Mouse (Mus musculus): Measurements from ENCODE around the gene B4galnt3. TPM values are rescaled to one million over a fixed set of nuclear protein-coding genes. Genes with fewer than 3 reads are reported as not detected.

Gene B4galnt3
- polyA plus RNA-seq, 1 experiment from 2014 or later: 0.47 TPM

DNA sequence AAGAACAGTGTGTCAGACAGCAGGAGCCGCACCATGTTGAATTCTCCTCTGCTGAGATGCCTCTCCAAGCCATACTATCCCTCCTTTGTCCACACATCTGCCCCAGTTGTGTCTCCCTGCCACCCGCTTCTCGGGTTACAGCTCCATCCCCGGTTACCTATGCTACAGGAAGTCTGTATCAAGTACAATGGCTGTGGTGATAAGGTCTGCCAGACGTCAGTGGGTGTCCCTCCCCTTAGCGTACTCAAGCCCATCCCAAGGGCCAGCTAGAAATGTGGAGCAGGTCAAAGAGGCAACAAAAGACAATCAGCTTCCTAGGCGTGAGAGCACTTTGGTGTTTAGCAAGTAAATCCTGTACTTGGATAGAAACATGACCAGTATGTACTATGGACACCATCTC, 5.8 kb downstream of the B4galnt3 start:
- no peak overlapping the region for H3K4me2 ChIP-seq (ENCODE audit: low read length)
- no peaks in the 10 kb centered on the region for H3K36me3 ChIP-seq (ENCODE audit: control insufficient read depth, insufficient read depth, low read length)
- no peak overlapping the region for H3K9ac ChIP-seq (ENCODE audit: low read length)
- H3K27me3 ChIP-seq (replicated peaks; ENCODE audit: control insufficient read depth, insufficient read depth, low read length): peaks cover 8% of the 10 kb centered on the region
- no peak for DNase-seq (ENCODE audit: low spot score)
- no peaks in the 10 kb centered on the region for H3K9me3 ChIP-seq (ENCODE audit: control insufficient read depth, low read length)
- ATAC-seq (replicated peaks; ENCODE audit: low FRiP score, low TSS enrichment, low read depth): no peak
- no peak overlapping the region for H3K27ac ChIP-seq (ENCODE audit: low read depth)
- no peaks in the 10 kb centered on the region for H3K4me1 ChIP-seq (replicated peaks; ENCODE audit: control insufficient read depth, insufficient read depth, low read length)
- 40% methylated on average over 7 of the region's 7 CpGs for WGBS
- no peak overlapping the region for H3K4me3 ChIP-seq (ENCODE audit: low read depth, low read length)

DNA sequence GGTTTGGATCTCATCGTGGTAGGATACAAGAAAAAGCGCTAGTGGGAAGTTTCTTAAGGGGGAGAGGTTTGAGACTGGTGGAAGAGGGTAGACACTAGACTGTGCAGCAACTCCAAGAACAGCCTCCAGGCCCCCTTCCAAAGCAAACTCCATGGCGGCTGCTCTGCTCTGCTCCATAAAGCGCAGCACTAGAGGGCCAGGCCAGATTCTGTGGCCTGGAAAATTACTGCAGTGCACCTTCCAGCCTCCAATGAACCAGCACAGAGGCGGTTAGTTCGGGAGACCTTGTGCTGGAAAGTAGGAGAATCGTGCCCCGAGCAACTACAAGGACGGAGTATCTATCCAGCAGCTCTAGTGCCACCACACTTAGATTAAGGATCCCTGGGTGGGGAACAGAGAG, 7.1 kb downstream of the B4galnt3 start:
- no peak for DNase-seq (ENCODE audit: low spot score)
- H3K4me2 ChIP-seq (ENCODE audit: low read length): no peak overlapping the region
- H3K27ac ChIP-seq (ENCODE audit: low read depth): no peak overlapping the region
- no peaks in the 10 kb centered on the region for H3K27me3 ChIP-seq (replicated peaks; ENCODE audit: control insufficient read depth, insufficient read depth, low read length)
- no peaks in the 10 kb centered on the region for H3K36me3 ChIP-seq (ENCODE audit: control insufficient read depth, insufficient read depth, low read length)
- H3K4me3 ChIP-seq (ENCODE audit: low read depth, low read length): no peak overlapping the region
- WGBS: 85% methylated on average over 9 of the region's 9 CpGs
- no peak overlapping the region for H3K9ac ChIP-seq (ENCODE audit: low read length)
- H3K9me3 ChIP-seq (ENCODE audit: control insufficient read depth, low read length): no peaks in the 10 kb centered on the region
- H3K4me1 ChIP-seq (replicated peaks; ENCODE audit: control insufficient read depth, insufficient read depth, low read length): no peaks in the 10 kb centered on the region
- ATAC-seq (replicated peaks; ENCODE audit: low FRiP score, low TSS enrichment, low read depth): no peak

- 81% methylated on average over 7 of the region's 7 CpGs for WGBS
- Histone ChIP-seq H3K27me3 (replicated peaks; ENCODE audit: control insufficient read depth, insufficient read depth, low read length) (no peaks in the 10 kb centered on the region), H3K9me3 (ENCODE audit: control insufficient read depth, low read length) (no peaks in the 10 kb centered on the region), H3K27ac (ENCODE audit: low read depth) (no peak overlapping the region), H3K4me2 (ENCODE audit: low read length) (no peak overlapping the region), H3K9ac (ENCODE audit: low read length) (no peak overlapping the region), H3K36me3 (ENCODE audit: control insufficient read depth, insufficient read depth, low read length) (no peaks in the 10 kb centered on the region), H3K4me1 (replicated peaks; ENCODE audit: control insufficient read depth, insufficient read depth, low read length) (no peaks in the 10 kb centered on the region), H3K4me3 (ENCODE audit: low read depth, low read length) (no peak overlapping the region)
- ATAC-seq (replicated peaks; ENCODE audit: low FRiP score, low TSS enrichment, low read depth) (no peak), DNase-seq (ENCODE audit: low spot score) (no peak)
These were observed 17.4 kb downstream of the B4galnt3 start for GRCm38 (mm10) chr6:120276874-120277449.

DNA sequence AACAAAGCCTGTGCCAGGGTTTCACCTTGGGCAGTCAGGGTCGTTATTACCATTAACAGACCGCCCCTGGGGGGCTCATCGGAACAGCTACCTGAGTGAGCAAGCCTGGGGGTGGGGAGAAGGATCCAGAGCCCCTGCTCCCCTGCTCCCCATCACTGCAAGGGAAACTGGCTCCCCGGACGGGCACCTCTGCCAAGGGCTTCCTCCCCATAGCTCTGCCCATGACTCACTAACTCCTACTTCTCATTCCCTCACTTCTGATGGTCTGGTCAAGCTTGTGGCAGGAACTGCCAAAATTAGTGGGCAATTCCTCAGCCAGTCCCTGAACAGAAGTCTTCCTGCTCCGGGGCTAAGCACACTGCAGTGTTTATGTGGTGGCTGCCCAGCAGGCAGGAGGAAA, 19.1 kb downstream of the B4galnt3 start:
- Histone ChIP-seq H3K27ac (ENCODE audit: low read depth) (no peak overlapping the region), H3K27me3 (replicated peaks; ENCODE audit: control insufficient read depth, insufficient read depth, low read length) (no peaks in the 10 kb centered on the region), H3K4me1 (replicated peaks; ENCODE audit: control insufficient read depth, insufficient read depth, low read length) (no peaks in the 10 kb centered on the region), H3K4me3 (ENCODE audit: low read depth, low read length) (no peak overlapping the region), H3K36me3 (ENCODE audit: control insufficient read depth, insufficient read depth, low read length) (no peaks in the 10 kb centered on the region), H3K4me2 (ENCODE audit: low read length) (no peak overlapping the region), H3K9ac (ENCODE audit: low read length) (no peak overlapping the region), H3K9me3 (ENCODE audit: control insufficient read depth, low read length) (no peaks in the 10 kb centered on the region)
- DNase-seq (ENCODE audit: low spot score) (no peak), ATAC-seq (replicated peaks; ENCODE audit: low FRiP score, low TSS enrichment, low read depth) (no peak)
- 56% methylated on average over 6 of the region's 6 CpGs for WGBS

DNA sequence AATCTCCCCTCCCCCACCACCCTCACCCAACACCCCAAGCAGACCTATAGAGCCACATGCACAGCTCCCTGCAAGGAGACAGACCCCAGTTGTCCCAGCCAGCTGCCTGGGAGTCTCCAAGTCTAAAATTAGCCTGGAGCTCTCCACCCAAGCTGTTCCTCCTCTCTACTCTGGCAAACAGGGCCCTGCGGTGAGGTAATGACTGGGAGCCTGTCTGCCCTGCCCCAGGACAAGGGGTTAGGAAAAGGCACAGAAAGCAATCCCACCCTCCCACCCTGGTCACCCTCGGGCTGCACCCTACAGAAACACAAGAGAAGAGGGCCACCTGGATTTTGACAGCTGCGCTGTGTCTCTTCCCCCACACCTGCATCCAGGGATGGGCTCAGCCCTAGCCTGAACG, 19.5 kb downstream of the B4galnt3 start:
- Histone ChIP-seq H3K4me3 (ENCODE audit: low read depth, low read length) (no peak overlapping the region), H3K36me3 (ENCODE audit: control insufficient read depth, insufficient read depth, low read length) (no peaks in the 10 kb centered on the region), H3K27me3 (replicated peaks; ENCODE audit: control insufficient read depth, insufficient read depth, low read length) (no peaks in the 10 kb centered on the region), H3K4me2 (ENCODE audit: low read length) (no peak overlapping the region), H3K9ac (ENCODE audit: low read length) (no peak overlapping the region), H3K4me1 (replicated peaks; ENCODE audit: control insufficient read depth, insufficient read depth, low read length) (no peaks in the 10 kb centered on the region), H3K27ac (ENCODE audit: low read depth) (no peak overlapping the region), H3K9me3 (ENCODE audit: control insufficient read depth, low read length) (no peaks in the 10 kb centered on the region)
- 50% methylated on average over 4 of the region's 4 CpGs for WGBS
- no peak for DNase-seq (ENCODE audit: low spot score)
- ATAC-seq (replicated peaks; ENCODE audit: low FRiP score, low TSS enrichment, low read depth): no peak

- WGBS: 73% methylated on average over 8 of the region's 8 CpGs
These were observed 20.2 kb downstream of the B4galnt3 start for GRCm38 (mm10) chr6:120274181-120274580.

DNA sequence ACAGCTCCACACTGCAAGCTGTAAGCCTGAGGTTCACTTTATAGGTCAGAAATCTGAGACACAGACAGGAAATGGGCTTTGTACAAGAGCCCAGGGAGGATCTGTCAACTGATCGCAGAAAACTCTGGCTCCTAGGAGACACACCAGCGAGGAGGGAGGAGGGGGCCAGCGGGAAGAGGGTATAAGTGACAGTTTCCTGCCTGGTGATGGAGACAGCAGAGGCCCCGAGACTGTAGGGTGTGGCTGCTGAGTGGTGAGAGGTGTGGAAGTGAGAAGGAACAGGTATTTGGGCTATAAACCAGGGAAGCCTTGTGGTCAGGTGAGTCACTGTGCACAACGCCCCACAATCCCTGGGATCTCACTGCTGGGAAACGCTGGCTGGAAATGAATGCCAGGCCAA, 30.2 kb downstream of the B4galnt3 start:
- Histone ChIP-seq H3K4me2 (ENCODE audit: low read length) (no peak overlapping the region), H3K27ac (ENCODE audit: low read depth) (no peak overlapping the region), H3K4me3 (ENCODE audit: low read depth, low read length) (no peak overlapping the region), H3K36me3 (ENCODE audit: control insufficient read depth, insufficient read depth, low read length) (no peaks in the 10 kb centered on the region), H3K9me3 (ENCODE audit: control insufficient read depth, low read length) (no peaks in the 10 kb centered on the region), H3K4me1 (replicated peaks; ENCODE audit: control insufficient read depth, insufficient read depth, low read length) (peaks cover 6% of the 10 kb centered on the region), H3K9ac (ENCODE audit: low read length) (no peak overlapping the region), H3K27me3 (replicated peaks; ENCODE audit: control insufficient read depth, insufficient read depth, low read length) (no peaks in the 10 kb centered on the region)
- DNase-seq (ENCODE audit: low spot score): peak; percentile 62
- ATAC-seq (replicated peaks; ENCODE audit: low FRiP score, low TSS enrichment, low read depth): peak; percentile 69; the same call in 1 of the 2 replicates
- WGBS: 27% methylated on average over 6 of the region's 6 CpGs

More at GRCm38 (mm10) chr6:120274181-120274580, 20.2 kb downstream of the B4galnt3 start:
- Histone ChIP-seq H3K4me1 (replicated peaks; ENCODE audit: control insufficient read depth, insufficient read depth, low read length) (no peaks in the 10 kb centered on the region), H3K9ac (ENCODE audit: low read length) (no peak overlapping the region), H3K27me3 (replicated peaks; ENCODE audit: control insufficient read depth, insufficient read depth, low read length) (no peaks in the 10 kb centered on the region), H3K9me3 (ENCODE audit: control insufficient read depth, low read length) (no peaks in the 10 kb centered on the region), H3K27ac (ENCODE audit: low read depth) (no peak overlapping the region), H3K36me3 (ENCODE audit: control insufficient read depth, insufficient read depth, low read length) (no peaks in the 10 kb centered on the region), H3K4me3 (ENCODE audit: low read depth, low read length) (no peak overlapping the region), H3K4me2 (ENCODE audit: low read length) (no peak overlapping the region)
- ATAC-seq (replicated peaks; ENCODE audit: low FRiP score, low TSS enrichment, low read depth) (no peak), DNase-seq (ENCODE audit: low spot score) (no peak)

- Histone ChIP-seq H3K36me3 (ENCODE audit: control insufficient read depth, insufficient read depth, low read length) (no peaks in the 10 kb centered on the region), H3K4me2 (ENCODE audit: low read length) (no peak overlapping the region), H3K9me3 (ENCODE audit: control insufficient read depth, low read length) (no peaks in the 10 kb centered on the region), H3K4me3 (ENCODE audit: low read depth, low read length) (no peak overlapping the region), H3K27ac (ENCODE audit: low read depth) (no peak overlapping the region), H3K9ac (ENCODE audit: low read length) (no peak overlapping the region), H3K27me3 (replicated peaks; ENCODE audit: control insufficient read depth, insufficient read depth, low read length) (no peaks in the 10 kb centered on the region), H3K4me1 (replicated peaks; ENCODE audit: control insufficient read depth, insufficient read depth, low read length) (peaks cover 6% of the 10 kb centered on the region)
- WGBS: 80% methylated on average over 7 of the region's 7 CpGs
- DNase-seq (ENCODE audit: low spot score): no peak
- ATAC-seq (replicated peaks; ENCODE audit: low FRiP score, low TSS enrichment, low read depth): no peak
These were observed 30.8 kb downstream of the B4galnt3 start for GRCm38 (mm10) chr6:120263608-120264007.

GRCm38 (mm10) chr6:120262886-120263531, 31.4 kb downstream of the B4galnt3 start:
- Histone ChIP-seq H3K4me3 (ENCODE audit: low read depth, low read length) (no peak overlapping the region), H3K27ac (ENCODE audit: low read depth) (no peak overlapping the region), H3K4me2 (ENCODE audit: low read length) (no peak overlapping the region), H3K9me3 (ENCODE audit: control insufficient read depth, low read length) (no peaks in the 10 kb centered on the region), H3K27me3 (replicated peaks; ENCODE audit: control insufficient read depth, insufficient read depth, low read length) (no peaks in the 10 kb centered on the region), H3K36me3 (ENCODE audit: control insufficient read depth, insufficient read depth, low read length) (no peaks in the 10 kb centered on the region), H3K9ac (ENCODE audit: low read length) (no peak overlapping the region), H3K4me1 (replicated peaks; ENCODE audit: control insufficient read depth, insufficient read depth, low read length) (peaks cover 6% of the 10 kb centered on the region)
- 59% methylated on average over 12 of the region's 12 CpGs for WGBS
- ATAC-seq (replicated peaks; ENCODE audit: low FRiP score, low TSS enrichment, low read depth): no peak
- no peak for DNase-seq (ENCODE audit: low spot score)

Measured in intestine, embryonic 14.5 days (tissue).